Mouse (Mus musculus): Measurements from ENCODE around the gene Lmtk2. TPM values are rescaled to one million over a fixed set of nuclear protein-coding genes. Genes with fewer than 3 reads are reported as not detected.
A peak's percentile ranks its signal among the peaks of the same experiment; 100 is the strongest.

Gene Lmtk2
- total and polyA plus RNA-seq, 2 experiments from 2014 or later, result 7.4 to 63.9 TPM

DNA sequence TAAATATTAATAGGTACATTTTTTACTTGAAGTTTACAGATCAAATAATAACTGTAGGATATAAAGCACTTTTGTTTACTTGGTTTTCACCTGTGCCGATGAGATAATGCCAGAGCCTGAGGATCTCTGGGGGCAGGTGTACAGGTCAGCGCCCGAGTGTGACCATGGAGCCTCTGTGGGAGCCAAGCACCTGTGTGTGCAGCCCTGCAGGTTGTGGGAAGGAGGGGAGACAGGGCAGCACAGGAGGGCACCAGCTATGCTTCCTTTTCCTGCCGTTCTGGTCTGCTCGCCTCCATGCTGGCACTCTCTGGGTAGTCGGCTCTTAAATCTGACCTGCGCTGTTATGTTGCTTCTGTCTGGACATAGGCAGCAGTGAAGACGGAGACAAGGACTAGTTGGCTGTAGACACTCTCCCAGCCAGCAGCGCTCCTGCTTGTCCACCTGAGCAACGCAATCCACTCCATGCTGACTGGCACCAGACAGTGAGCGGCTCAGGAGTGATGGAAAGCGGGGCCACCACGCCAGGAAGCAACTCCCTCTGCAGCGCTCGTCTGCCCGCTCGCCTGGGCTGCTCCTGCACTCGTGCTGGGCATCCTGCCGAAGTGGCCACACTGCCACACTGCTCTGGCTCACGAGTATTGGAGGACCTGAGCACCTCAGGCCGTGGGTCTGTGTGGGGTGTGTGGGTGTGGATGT, 84.3 kb downstream of the Lmtk2 start:
- TF ChIP-seq CTCF (IDR thresholded peaks at IDR 0.05; ENCODE audit: low read depth), result no peak
- Histone ChIP-seq H3K27ac (ENCODE audit: low read depth, low read length) (no peak overlapping the region), H3K9ac (no peak overlapping the region), H3K27me3 (ENCODE audit: insufficient read depth, low read length) (no peaks in the 10 kb centered on the region), H3K36me3 (ENCODE audit: insufficient read depth) (peaks cover 50% of the 10 kb centered on the region), H3K4me1 (ENCODE audit: insufficient read depth) (no peaks in the 10 kb centered on the region), H3K4me2 (ENCODE audit: low read depth) (no peak overlapping the region), H3K9me3 (ENCODE audit: low read length) (no peaks in the 10 kb centered on the region), H3K4me3 (ENCODE audit: low read depth, low read length) (no peak overlapping the region)
- ATAC-seq (no peak), DNase-seq (no peak)
- 91% methylated on average over 21 of the region's 21 CpGs for WGBS

DNA sequence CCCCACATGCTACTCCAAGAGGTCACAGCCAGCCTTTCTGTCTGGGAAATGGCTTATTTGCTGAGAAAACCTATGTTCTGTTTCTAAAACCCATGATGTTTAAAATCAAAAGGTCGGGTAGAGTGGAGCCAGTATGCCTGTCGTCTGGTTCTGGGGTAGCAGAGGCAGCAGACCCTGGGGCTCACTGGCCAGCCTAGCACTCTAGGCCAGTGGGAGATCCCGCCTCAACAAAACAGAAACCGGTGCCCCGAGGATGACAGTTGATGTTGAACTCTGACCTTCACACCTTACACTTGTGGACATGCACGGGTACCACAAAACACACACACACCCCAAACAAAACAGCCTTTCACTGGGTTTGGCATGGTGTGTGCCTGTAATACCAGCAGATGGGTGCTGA, 88.2 kb downstream of the Lmtk2 start:
- Histone ChIP-seq H3K27ac (ENCODE audit: low read depth, low read length) (no peak overlapping the region), H3K36me3 (ENCODE audit: insufficient read depth) (peaks cover 33% of the 10 kb centered on the region), H3K4me2 (ENCODE audit: low read depth) (no peak overlapping the region), H3K4me1 (ENCODE audit: insufficient read depth) (0 out of 2 replicates have a peak, but pooled peaks cover 4% of the 10 kb centered on the region), H3K4me3 (ENCODE audit: low read depth, low read length) (no peak overlapping the region), H3K27me3 (ENCODE audit: insufficient read depth, low read length) (no peaks in the 10 kb centered on the region), H3K9me3 (ENCODE audit: low read length) (no peaks in the 10 kb centered on the region), H3K9ac (no peak overlapping the region)
- WGBS, result 86% methylated on average over 6 of the region's 6 CpGs
- ATAC-seq (no peak), DNase-seq (no peak)
- TF ChIP-seq CTCF (IDR thresholded peaks at IDR 0.05; ENCODE audit: low read depth), result no peak

DNA sequence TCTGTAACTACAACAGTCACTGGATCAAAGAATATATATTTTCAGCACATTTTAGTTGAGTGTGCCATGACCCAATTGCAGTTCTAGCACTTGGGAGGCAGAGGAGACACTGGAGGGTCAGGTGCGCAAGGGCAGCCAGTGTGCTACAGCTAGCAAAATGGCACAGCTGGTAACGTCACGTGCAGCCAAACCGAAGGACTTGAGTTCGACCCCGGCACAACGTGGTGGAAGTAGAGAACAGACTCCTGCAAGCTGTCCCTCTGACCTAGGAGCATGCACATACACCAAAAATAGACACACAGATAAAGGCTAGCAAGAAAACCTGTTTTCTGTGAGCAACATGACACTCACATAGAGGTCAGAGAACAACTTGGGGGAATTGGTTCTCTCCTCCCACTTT, 89.1 kb downstream of the Lmtk2 start:
- H3K4me2 ChIP-seq (ENCODE audit: low read depth), result no peak overlapping the region
- 82% methylated on average over 7 of the region's 7 CpGs for WGBS
- H3K4me3 ChIP-seq (ENCODE audit: low read depth, low read length), result no peak overlapping the region
- H3K4me1 ChIP-seq (ENCODE audit: insufficient read depth), result 0 out of 2 replicates have a peak, but pooled peaks cover 4% of the 10 kb centered on the region
- peaks cover 26% of the 10 kb centered on the region for H3K36me3 ChIP-seq (ENCODE audit: insufficient read depth)
- H3K9me3 ChIP-seq (ENCODE audit: low read length), result no peaks in the 10 kb centered on the region
- H3K9ac ChIP-seq, result no peak overlapping the region
- no peaks in the 10 kb centered on the region for H3K27me3 ChIP-seq (ENCODE audit: insufficient read depth, low read length)
- H3K27ac ChIP-seq (ENCODE audit: low read depth, low read length), result no peak overlapping the region
- TF ChIP-seq CTCF (IDR thresholded peaks at IDR 0.05; ENCODE audit: low read depth), result no peak
- DNase-seq (no peak), ATAC-seq (no peak)

DNA sequence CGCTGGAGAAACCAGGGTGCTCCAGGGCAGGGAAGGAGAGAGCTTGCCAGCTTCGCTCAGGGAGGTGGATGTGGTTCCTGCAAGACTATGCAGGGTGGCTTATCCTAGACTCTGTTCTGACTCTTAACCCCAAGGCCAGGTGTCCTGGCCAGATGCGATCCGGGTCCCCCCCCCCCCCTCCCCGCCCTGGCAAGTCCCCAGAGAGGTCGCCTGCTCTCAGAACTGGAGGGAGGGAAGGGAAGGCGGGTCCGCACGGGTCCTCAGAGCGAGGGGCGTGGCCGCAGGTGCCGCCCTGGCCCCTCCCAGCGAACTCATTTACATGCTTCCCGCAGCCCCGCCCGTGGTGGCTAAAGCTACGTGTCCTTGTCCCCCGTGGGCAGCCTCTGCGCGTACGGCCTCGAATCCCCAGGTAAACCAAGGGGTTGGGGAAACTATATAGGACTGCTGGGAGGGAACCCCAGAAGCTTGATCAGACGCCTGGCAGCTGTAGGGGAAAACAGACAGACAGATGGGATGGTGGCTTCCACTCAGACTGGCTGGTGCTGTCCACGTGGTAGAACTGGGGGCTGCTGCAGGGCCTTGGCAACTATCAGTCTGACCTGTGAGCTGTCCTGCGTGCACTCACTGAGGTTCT, 89.8 kb downstream of the Lmtk2 start, which contains the start of gene Bhlha15:
Gene Bhlha15, plus strand, starts transcription at position 337 of the 634 bp plus-strand sequence.
- Histone ChIP-seq H3K27ac (ENCODE audit: low read depth, low read length) (no peak within 1 kb of the TSS), H3K4me1 (ENCODE audit: insufficient read depth) (0 out of 2 replicates have a peak, but pooled peaks cover 4% of the 10 kb centered on the region), H3K9ac (0 out of 2 replicates have a peak within 1 kb of the TSS, but pooled peaks have one; percentile 4), H3K4me3 (ENCODE audit: low read depth, low read length) (no peak within 1 kb of the TSS), H3K9me3 (ENCODE audit: low read length) (no peaks in the 10 kb centered on the region), H3K4me2 (ENCODE audit: low read depth) (peak within 1 kb of the TSS; percentile 29), H3K36me3 (ENCODE audit: insufficient read depth) (peaks cover 20% of the 10 kb centered on the region), H3K27me3 (ENCODE audit: insufficient read depth, low read length) (no peaks in the 10 kb centered on the region)
- DNase-seq (no peak), ATAC-seq (peak; percentile 48; the same call in 1 of the 2 replicates)
- TF ChIP-seq CTCF (IDR thresholded peaks at IDR 0.05; ENCODE audit: low read depth), result no peak
- WGBS, result 6% methylated on average over 25 of the region's 26 CpGs

DNA sequence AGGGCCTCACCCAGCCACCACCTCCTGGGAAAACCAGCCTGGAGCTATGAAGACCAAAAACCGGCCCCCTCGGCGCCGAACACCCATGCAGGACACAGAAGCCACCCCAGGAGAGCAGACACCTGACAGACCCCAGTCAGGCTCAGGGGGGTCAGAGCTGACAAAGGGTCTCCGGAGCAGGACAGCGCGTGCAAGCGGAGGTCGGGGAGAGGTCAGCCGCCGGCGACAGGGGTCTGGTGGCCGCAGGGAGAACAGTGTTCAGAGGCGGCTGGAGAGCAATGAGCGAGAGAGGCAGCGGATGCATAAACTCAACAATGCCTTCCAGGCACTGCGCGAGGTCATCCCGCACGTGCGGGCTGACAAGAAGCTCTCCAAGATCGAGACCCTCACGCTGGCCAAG, 90.8 kb downstream of the Lmtk2 start:
- no peak for ATAC-seq

DNA sequence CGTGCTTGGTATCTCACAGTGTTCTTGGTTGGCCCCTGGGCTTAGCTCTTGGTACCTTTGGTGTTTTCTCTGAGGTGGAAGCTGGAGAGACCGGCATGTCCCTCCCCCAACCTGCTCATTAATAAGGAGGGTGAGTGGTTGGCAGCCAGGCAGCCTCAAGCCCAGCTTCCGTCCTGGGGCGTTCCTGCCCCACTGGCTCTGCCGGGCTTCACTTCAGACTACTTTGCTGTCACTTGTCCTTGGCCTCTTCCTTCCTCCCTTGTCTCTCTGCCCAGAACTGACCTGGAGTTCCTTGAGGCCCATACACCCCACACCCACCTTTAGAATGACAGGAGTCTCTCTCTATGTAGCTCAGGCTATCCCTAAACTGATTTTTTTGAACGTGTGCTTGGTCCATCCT, 92.4 kb downstream of the Lmtk2 start:
- H3K9me3 ChIP-seq (ENCODE audit: low read length), result no peaks in the 10 kb centered on the region
- no peak for ATAC-seq
- no peak for DNase-seq
- H3K27me3 ChIP-seq (ENCODE audit: insufficient read depth, low read length), result no peaks in the 10 kb centered on the region
- no peak for TF ChIP-seq CTCF (IDR thresholded peaks at IDR 0.05; ENCODE audit: low read depth)
- H3K36me3 ChIP-seq (ENCODE audit: insufficient read depth), result peaks cover 9% of the 10 kb centered on the region; the same call in 1 of the 2 replicates
- no peak overlapping the region for H3K27ac ChIP-seq (ENCODE audit: low read depth, low read length)
- 80% methylated on average over 6 of the region's 6 CpGs for WGBS
- 0 out of 2 replicates have a peak, but pooled peaks cover 4% of the 10 kb centered on the region for H3K4me1 ChIP-seq (ENCODE audit: insufficient read depth)
- no peak overlapping the region for H3K4me3 ChIP-seq (ENCODE audit: low read depth, low read length)
- no peak overlapping the region for H3K4me2 ChIP-seq (ENCODE audit: low read depth)
- H3K9ac ChIP-seq, result no peak overlapping the region

More for the DNA sequence above, 90.8 kb downstream of the Lmtk2 start:
- no peak overlapping the region for H3K9ac ChIP-seq
- TF ChIP-seq CTCF (IDR thresholded peaks at IDR 0.05; ENCODE audit: low read depth), result no peak
- no peaks in the 10 kb centered on the region for H3K9me3 ChIP-seq (ENCODE audit: low read length)
- WGBS, result 52% methylated on average over 23 of the region's 23 CpGs
- H3K27ac ChIP-seq (ENCODE audit: low read depth, low read length), result no peak overlapping the region
- H3K27me3 ChIP-seq (ENCODE audit: insufficient read depth, low read length), result no peaks in the 10 kb centered on the region
- H3K4me3 ChIP-seq (ENCODE audit: low read depth, low read length), result no peak overlapping the region
- H3K4me2 ChIP-seq (ENCODE audit: low read depth), result no peak overlapping the region
- 0 out of 2 replicates have a peak, but pooled peaks cover 4% of the 10 kb centered on the region for H3K4me1 ChIP-seq (ENCODE audit: insufficient read depth)
- no peak for DNase-seq
- H3K36me3 ChIP-seq (ENCODE audit: insufficient read depth), result peaks cover 11% of the 10 kb centered on the region

DNA sequence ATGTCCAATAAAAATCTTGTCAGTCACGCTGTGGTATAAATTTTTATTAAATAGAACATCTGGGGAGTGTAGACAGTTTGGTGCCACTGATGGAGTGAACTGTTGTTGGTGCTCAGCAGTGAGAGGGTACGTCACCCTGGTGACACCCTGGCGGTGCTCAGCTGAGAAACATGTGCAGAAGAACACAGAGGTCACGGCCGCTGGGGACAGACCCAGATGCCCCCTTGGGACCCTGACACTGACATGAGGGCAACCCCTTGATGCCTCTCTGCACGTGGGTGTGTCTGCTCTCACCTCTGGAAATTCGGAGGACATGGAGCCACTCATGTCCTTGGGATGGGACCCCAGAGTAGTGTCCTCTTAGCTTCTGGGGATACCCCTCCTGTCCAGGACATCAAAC, 94.2 kb downstream of the Lmtk2 start:
- no peak for TF ChIP-seq CTCF (IDR thresholded peaks at IDR 0.05; ENCODE audit: low read depth)

More for the DNA sequence above, 94.2 kb downstream of the Lmtk2 start:
- WGBS, result 86% methylated on average over 7 of the region's 7 CpGs
- Histone ChIP-seq H3K4me1 (ENCODE audit: insufficient read depth) (0 out of 2 replicates have a peak, but pooled peaks cover 4% of the 10 kb centered on the region), H3K9me3 (ENCODE audit: low read length) (no peaks in the 10 kb centered on the region), H3K4me3 (ENCODE audit: low read depth, low read length) (no peak overlapping the region), H3K27me3 (ENCODE audit: insufficient read depth, low read length) (no peaks in the 10 kb centered on the region), H3K9ac (no peak overlapping the region), H3K27ac (ENCODE audit: low read depth, low read length) (no peak overlapping the region), H3K4me2 (ENCODE audit: low read depth) (no peak overlapping the region), H3K36me3 (ENCODE audit: insufficient read depth) (peaks cover 10% of the 10 kb centered on the region; the same call in 1 of the 2 replicates)
- DNase-seq (no peak), ATAC-seq (no peak)
